Mouse (Mus musculus): Measurements from ENCODE around the gene Chpf2.

DNA sequence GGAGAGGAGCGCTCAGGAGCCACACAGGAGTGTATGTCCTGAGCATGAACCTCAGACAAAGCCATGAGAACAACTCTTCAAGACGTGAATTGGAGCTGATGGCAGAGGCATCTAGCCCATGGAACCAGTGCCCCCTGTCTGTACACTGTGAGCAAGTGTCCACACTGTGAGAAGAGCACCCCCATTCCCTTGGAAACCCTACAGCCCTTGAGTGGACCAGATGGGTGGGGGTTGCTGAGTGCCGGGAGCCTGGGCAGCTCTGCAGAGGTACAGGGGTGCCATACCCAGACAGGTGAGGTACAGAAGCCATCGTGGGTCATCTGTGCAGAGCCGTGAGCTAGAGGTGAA, 25.7 kb downstream of the Chpf2 start:
- no peak for TF ChIP-seq CTCF (IDR thresholded peaks at IDR 0.05; ENCODE audit: control insufficient read depth, insufficient read depth, insufficient replicate concordance, low read depth, low read length)
- no peak for TF ChIP-seq POLR2A (IDR thresholded peaks at IDR 0.05; ENCODE audit: control insufficient read depth, low read depth, low read length)
